Mouse (Mus musculus) stomach, postnatal 0 days (tissue): ENCODE results near the gene Frmd4b. TPM values are rescaled to one million over a fixed set of nuclear protein-coding genes. Genes with fewer than 3 reads are reported as not detected.
A peak's percentile ranks its signal among the peaks of the same experiment; 100 is the strongest.
"Not testable (repeated sequence)": the region's sequence is repeated elsewhere in the genome, so short reads cannot be mapped to it uniquely, and the experiment has no call there.

Experiments used
- ATAC-seq: fragments of 200-750 bp; cut with Nextera tagmentation; 2 replicates; pipeline ENCODE4 v1.8.0; 2017; ENCODE audit not compliant: low FRiP score, low TSS enrichment
- DNase-seq: peaks from one replicate; pipeline ENCODE4 v3.0.0-alpha.2; 2016; ENCODE audit warnings: low spot score
- H3K27ac ChIP-seq: fragments of 300-500 bp; sonication (generic); replicated peaks from 2 replicates; pipeline ENCODE4 v1.5.1; 2014; ENCODE audit warnings: mild to moderate bottlenecking, control low read depth
- H3K27me3 ChIP-seq: fragments of 300-500 bp; sonication (generic); 2 replicates; pipeline ENCODE4 v1.6.1; 2014; ENCODE audit warnings: low read length; ENCODE audit not compliant: control insufficient read depth, insufficient read depth
- H3K36me3 ChIP-seq: fragments of 300-500 bp; sonication (generic); 2 replicates; pipeline ENCODE4 v1.6.1; 2014; ENCODE audit warnings: low read length, mixed read lengths; ENCODE audit not compliant: control insufficient read depth, insufficient read depth
- H3K4me1 ChIP-seq: fragments of 300-500 bp; sonication (generic); replicated peaks from 2 replicates; pipeline ENCODE4 v1.6.1; 2014; ENCODE audit warnings: antibody characterized with exemption; ENCODE audit not compliant: control insufficient read depth, insufficient read depth
- H3K4me2 ChIP-seq: fragments of 300-500 bp; sonication (generic); replicated peaks from 2 replicates; pipeline ENCODE4 v1.6.1; 2014; ENCODE audit warnings: low read depth, mild to moderate bottlenecking, control low read depth, moderate library complexity
- H3K4me3 ChIP-seq: fragments of 300-500 bp; sonication (generic); 2 replicates; pipeline ENCODE4 v1.5.1; 2014; ENCODE audit warnings: low read depth, low read length, control low read depth
- H3K9ac ChIP-seq: fragments of 300-500 bp; sonication (generic); 2 replicates; pipeline ENCODE4 v1.6.1; 2014; ENCODE audit warnings: mild to moderate bottlenecking, low read length, control low read depth, mixed read lengths
- H3K9me3 ChIP-seq: fragments of 300-500 bp; sonication (generic); 2 replicates; pipeline ENCODE4 v1.6.1; 2016; ENCODE audit warnings: low read length; ENCODE audit not compliant: control insufficient read depth
- CTCF ChIP-seq: IDR thresholded peaks from 2 replicates; pipeline ENCODE4 v1.5.1; 2016; ENCODE audit warnings: antibody characterized with exemption, low read depth, mild to moderate bottlenecking, moderate library complexity
- EP300 ChIP-seq: optimal IDR thresholded peaks from 2 replicates; pipeline ENCODE3; 2016; ENCODE audit warnings: antibody characterized with exemption
- WGBS: fragments of 180-500 bp; shearing (Covaris S2); extraction: QIAGEN DNeasy Blood & Tissue Kit; methylation state at CpG from one replicate; pipeline ENCODE4 v1.1.7; 2014; 5-methylcytosine and 5-hydroxymethylcytosine counted together
- polyA plus RNA-seq: library from polyadenylated mRNA; unstranded; fragments of >200 nt; fragmentation: Nextera tagmentation; extraction: Ambion mirVana; gene quantifications from 2 replicates; pipeline ENCODE4 v1.2.1, GENCODE M21; 2015

The Frmd4b gene
- polyA plus RNA-seq, 1 experiment from 2014 or later = 11.2 TPM

DNA sequence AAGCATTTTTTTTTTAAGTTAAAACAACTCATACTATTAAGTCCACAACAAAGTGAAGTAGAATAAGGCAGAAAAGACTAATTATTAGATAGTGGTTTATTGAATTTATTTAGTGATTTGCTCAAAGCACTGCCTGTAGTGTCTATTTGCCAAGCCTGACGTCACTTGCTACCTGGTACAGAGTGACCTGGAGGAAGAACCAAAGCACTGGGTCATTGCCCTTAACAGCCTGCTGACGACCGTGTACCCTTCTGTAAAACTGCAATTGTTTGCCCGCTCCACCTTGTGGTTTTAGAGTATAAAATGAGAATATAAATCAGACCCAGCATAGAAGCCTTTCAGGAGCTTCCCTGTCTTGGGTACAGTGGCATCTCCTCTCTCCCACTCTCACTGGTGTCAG lies 355.1 kb downstream of the Frmd4b start:
- H3K4me2 ChIP-seq = no peak overlapping the region
- no peaks in the 10 kb centered on the region for H3K9me3 ChIP-seq
- DNase-seq (no peak), ATAC-seq (no peak)
- no peak for TF ChIP-seq CTCF
- no peak overlapping the region for H3K27ac ChIP-seq
- 62% methylated on average over 4 of the region's 4 CpGs for WGBS
- H3K36me3 ChIP-seq = no peaks in the 10 kb centered on the region
- H3K4me1 ChIP-seq = no peaks in the 10 kb centered on the region
- no peak overlapping the region for H3K4me3 ChIP-seq
- no peaks in the 10 kb centered on the region for H3K27me3 ChIP-seq
- H3K9ac ChIP-seq = no peak overlapping the region

DNA sequence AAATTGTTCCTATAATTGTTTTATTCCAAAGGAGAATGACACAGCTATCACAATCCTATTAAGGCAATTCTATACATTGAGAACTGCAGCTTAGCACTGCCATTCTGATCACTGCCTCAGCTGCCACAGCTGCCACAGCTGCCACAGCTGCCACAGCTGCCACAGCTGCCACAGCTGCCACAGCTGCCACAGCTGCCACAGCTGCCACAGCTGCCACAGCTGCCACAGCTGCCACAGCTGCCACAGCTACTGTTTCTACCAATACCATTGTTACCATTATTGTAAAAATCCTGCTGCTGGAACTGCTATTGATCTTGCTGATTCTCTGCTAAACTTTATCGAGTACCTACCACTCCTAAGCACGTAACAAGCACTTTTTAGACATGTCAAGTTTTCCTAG lies 357.4 kb downstream of the Frmd4b start:
- H3K9me3 ChIP-seq, H3K9ac ChIP-seq, DNase-seq, H3K4me2 ChIP-seq, H3K4me3 ChIP-seq, H3K27me3 ChIP-seq, ATAC-seq, H3K4me1 ChIP-seq, H3K27ac ChIP-seq, H3K36me3 ChIP-seq: not testable (repeated sequence)
- 82% methylated on average over 2 of the region's 2 CpGs for WGBS

DNA sequence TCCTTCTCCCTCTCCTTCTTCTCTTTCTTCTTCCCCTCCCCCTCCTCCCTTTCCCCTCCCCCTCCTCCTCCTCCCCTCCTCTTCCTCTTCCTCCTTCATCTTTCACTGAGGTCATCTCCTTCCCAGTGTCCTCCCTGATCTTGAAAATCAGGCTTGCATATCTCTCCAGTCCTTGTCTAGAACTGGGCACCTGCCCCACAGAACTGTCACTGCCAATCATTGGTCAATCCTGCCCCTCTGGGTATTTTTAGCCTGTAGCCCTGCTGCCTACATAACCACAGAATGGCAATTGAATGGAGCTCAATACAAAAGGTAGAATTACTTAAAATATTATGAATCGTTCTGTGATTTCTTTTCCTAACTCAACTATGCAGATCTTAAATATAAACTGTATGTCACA lies 358.9 kb downstream of the Frmd4b start:
- no peak for DNase-seq
- H3K27ac ChIP-seq = no peak overlapping the region
- no peak overlapping the region for H3K9ac ChIP-seq
- no peaks in the 10 kb centered on the region for H3K4me1 ChIP-seq
- ATAC-seq = no peak
- no peaks in the 10 kb centered on the region for H3K9me3 ChIP-seq
- no peaks in the 10 kb centered on the region for H3K36me3 ChIP-seq
- no peaks in the 10 kb centered on the region for H3K27me3 ChIP-seq
- no peak overlapping the region for H3K4me2 ChIP-seq
- WGBS = 76% methylated on average over 1 of the region's 1 CpGs
- TF ChIP-seq CTCF (no peak), EP300 (no peak)
- no peak overlapping the region for H3K4me3 ChIP-seq

DNA sequence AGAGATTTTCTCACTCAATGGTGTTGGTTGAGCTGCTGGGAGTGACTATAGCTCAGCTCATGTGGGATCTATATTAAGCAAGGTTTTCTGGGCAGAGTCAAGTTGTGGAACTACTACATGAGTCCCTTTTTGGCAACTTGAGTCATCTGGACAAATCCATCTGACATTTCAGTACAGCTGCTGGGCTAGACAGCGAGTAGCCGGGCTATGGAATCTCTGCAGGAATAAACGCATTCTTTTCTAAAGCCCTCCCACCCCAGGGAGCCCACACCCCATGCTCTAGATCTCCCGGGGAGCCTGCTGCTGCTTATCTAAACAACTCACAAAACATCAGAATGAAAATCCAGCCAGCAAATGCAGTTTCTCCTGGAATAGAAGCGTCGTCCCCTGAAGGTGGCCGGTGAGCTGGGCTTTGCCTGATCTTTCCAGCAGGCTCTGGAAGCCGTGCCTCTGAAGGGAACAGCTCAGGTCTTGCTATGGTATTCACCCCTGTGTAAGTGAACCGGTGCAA lies 364.6 kb downstream of the Frmd4b start, which contains the start of gene Lmod3:
Lmod3 (minus strand) TSS at position 49 of the 511 bp plus-strand sequence.
- Histone ChIP-seq H3K4me3 (no peak within 1 kb of the TSS), H3K27me3 (no peaks in the 10 kb centered on the region), H3K4me1 (no peaks in the 10 kb centered on the region), H3K4me2 (no peak within 1 kb of the TSS), H3K9ac (no peak within 1 kb of the TSS), H3K9me3 (no peaks in the 10 kb centered on the region), H3K27ac (no peak within 1 kb of the TSS), H3K36me3 (no peaks in the 10 kb centered on the region)
- ATAC-seq = no peak
- TF ChIP-seq EP300 (no peak), CTCF (no peak)
- DNase-seq = no peak
- WGBS = 12% methylated on average over 9 of the region's 9 CpGs

DNA sequence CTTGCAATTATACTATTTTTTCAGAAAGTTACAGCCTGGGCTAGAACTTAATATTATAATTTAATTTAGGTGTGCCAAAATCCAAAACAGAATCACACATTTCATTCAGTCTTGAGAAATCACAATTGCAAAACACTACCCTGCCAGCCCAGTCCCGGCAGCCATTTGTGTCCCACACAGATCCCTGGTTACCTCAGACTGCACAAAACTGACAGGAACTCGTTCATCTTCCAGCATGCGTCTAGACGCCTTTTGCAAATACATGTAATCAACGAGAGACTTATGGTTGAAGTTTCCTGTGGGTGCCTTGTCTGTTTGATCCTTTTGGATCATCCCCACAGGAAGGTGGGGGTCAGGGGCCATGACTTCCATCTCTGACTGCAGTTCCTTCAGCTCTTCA lies 365.3 kb downstream of the Frmd4b start:
- H3K27me3 ChIP-seq = no peaks in the 10 kb centered on the region
- no peak overlapping the region for H3K9ac ChIP-seq
- H3K27ac ChIP-seq = no peak overlapping the region
- TF ChIP-seq EP300 (no peak), CTCF (no peak)
- H3K36me3 ChIP-seq = no peaks in the 10 kb centered on the region
- H3K4me1 ChIP-seq = no peaks in the 10 kb centered on the region
- no peak for ATAC-seq
- no peak for DNase-seq
- H3K9me3 ChIP-seq = no peaks in the 10 kb centered on the region
- no peak overlapping the region for H3K4me2 ChIP-seq
- 28% methylated on average over 5 of the region's 5 CpGs for WGBS
- H3K4me3 ChIP-seq = no peak overlapping the region

DNA sequence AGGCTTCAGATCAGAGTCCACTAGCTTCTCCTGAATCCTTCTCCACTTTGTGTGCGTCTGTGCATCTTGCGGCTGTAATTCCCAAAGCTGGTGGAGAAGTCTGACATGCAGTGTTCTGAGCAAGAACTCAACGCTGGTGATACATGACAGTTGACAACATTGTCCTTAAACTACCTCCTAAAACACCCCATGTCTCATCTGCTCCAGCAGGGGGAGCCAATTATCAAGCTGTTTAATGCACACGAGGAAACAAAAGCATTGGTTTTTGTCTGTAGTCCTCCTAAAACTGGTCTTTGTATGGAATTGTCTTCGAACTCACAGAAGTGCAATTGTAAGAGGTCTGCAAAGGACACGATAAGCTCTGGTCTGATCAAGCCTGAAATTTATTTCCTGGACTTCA lies 366.4 kb downstream of the Frmd4b start:
- no peaks in the 10 kb centered on the region for H3K9me3 ChIP-seq
- TF ChIP-seq CTCF (peak; percentile 92), EP300 (no peak)
- no peaks in the 10 kb centered on the region for H3K4me1 ChIP-seq
- peak; percentile 41 for DNase-seq
- H3K4me3 ChIP-seq = no peak overlapping the region
- WGBS = 42% methylated on average over 6 of the region's 6 CpGs
- H3K9ac ChIP-seq = no peak overlapping the region
- no peaks in the 10 kb centered on the region for H3K36me3 ChIP-seq
- H3K27me3 ChIP-seq = no peaks in the 10 kb centered on the region
- H3K27ac ChIP-seq = no peak overlapping the region
- no peak overlapping the region for H3K4me2 ChIP-seq
- no peak for ATAC-seq
